Mouse (Mus musculus) liver, embryonic 11.5 days (tissue): ENCODE data around the gene Odf3b. TPM values are rescaled to one million over a fixed set of nuclear protein-coding genes. Genes with fewer than 3 reads are reported as not detected.

Experiments
- ATAC-seq: fragments of 200-750 bp; cut with Nextera tagmentation; replicated peaks from 2 replicates; pipeline ENCODE4 v1.8.0; 2017; ENCODE audit warnings: moderate number of reproducible peaks, mild to moderate bottlenecking, moderate TSS enrichment, moderate library complexity; ENCODE audit not compliant: low FRiP score
- DNase-seq: peaks from one replicate; pipeline ENCODE4 v3.0.0-alpha.2; 2017; ENCODE audit warnings: low spot score
- H3K27ac ChIP-seq: fragments of 300-500 bp; sonication (generic); 2 replicates; pipeline ENCODE4 v1.5.1; 2014; ENCODE audit warnings: mild to moderate bottlenecking, low read depth, low read length, control low read depth
- H3K27me3 ChIP-seq: fragments of 300-500 bp; sonication (generic); replicated peaks from 2 replicates; pipeline ENCODE4 v1.6.1; 2014; ENCODE audit warnings: low read length, mixed read lengths; ENCODE audit not compliant: control insufficient read depth, insufficient read depth
- H3K36me3 ChIP-seq: fragments of 300-500 bp; sonication (generic); 2 replicates; pipeline ENCODE4 v1.6.1; 2014; ENCODE audit warnings: mild to moderate bottlenecking, low read length, moderate library complexity, mixed read lengths; ENCODE audit not compliant: control insufficient read depth, insufficient read depth
- H3K4me1 ChIP-seq: fragments of 300-500 bp; sonication (generic); replicated peaks from 2 replicates; pipeline ENCODE4 v1.6.1; 2014; ENCODE audit warnings: low read length, mixed read lengths; ENCODE audit not compliant: control insufficient read depth, insufficient read depth
- H3K4me2 ChIP-seq: fragments of 300-500 bp; sonication (generic); 2 replicates; pipeline ENCODE4 v1.6.1; 2014; ENCODE audit warnings: mild to moderate bottlenecking, control low read depth, moderate library complexity
- H3K4me3 ChIP-seq: fragments of 300-500 bp; sonication (generic); 2 replicates; pipeline ENCODE4 v1.5.1; 2014; ENCODE audit warnings: low read depth, low read length, control low read depth
- H3K9ac ChIP-seq: fragments of 300-500 bp; sonication (generic); 2 replicates; pipeline ENCODE4 v1.6.1; 2014; ENCODE audit warnings: low read depth, low read length, control low read depth
- H3K9me3 ChIP-seq: fragments of 300-500 bp; sonication (generic); 2 replicates; pipeline ENCODE4 v1.6.1; 2016; ENCODE audit warnings: low read length, inconsistent platforms, mixed read lengths; ENCODE audit not compliant: control insufficient read depth
- WGBS: fragments of 180-500 bp; shearing (Covaris S2); extraction: QIAGEN DNeasy Blood & Tissue Kit; methylation state at CpG from one replicate; pipeline ENCODE4 v1.1.7; 2014; 5-methylcytosine and 5-hydroxymethylcytosine counted together
- polyA plus RNA-seq: library from polyadenylated mRNA; unstranded; fragments of >200 nt; fragmentation: Nextera tagmentation; extraction: Ambion mirVana; gene quantifications from 2 replicates; pipeline ENCODE4 v1.2.1, GENCODE M21; 2014

The Odf3b gene
- polyA plus RNA-seq, 1 experiment from 2014 or later = 0.43 TPM

- Histone ChIP-seq H3K27me3 (no peaks in the 10 kb centered on the region), H3K9ac (peak overlapping the region; percentile 88), H3K4me1 (peaks cover 23% of the 10 kb centered on the region), H3K9me3 (no peaks in the 10 kb centered on the region), H3K4me3 (peak overlapping the region; percentile 86), H3K4me2 (peak overlapping the region; percentile 88), H3K27ac (0 out of 2 replicates have a peak overlapping the region, but pooled peaks have one; percentile 30), H3K36me3 (peaks cover 37% of the 10 kb centered on the region)
- DNase-seq (no peak), ATAC-seq (no peak)
- WGBS = 77% methylated on average over 7 of the region's 7 CpGs
These were observed 24.6 kb downstream of the Odf3b start for GRCm38 (mm10) chr15:89354455-89354854.

GRCm38 (mm10) chr15:89353837-89354236 is 25.2 kb downstream of the Odf3b start:
- no peak for DNase-seq
- no peak overlapping the region for H3K27ac ChIP-seq
- peaks cover 37% of the 10 kb centered on the region for H3K36me3 ChIP-seq
- no peaks in the 10 kb centered on the region for H3K27me3 ChIP-seq
- peak overlapping the region; percentile 88 for H3K4me2 ChIP-seq
- H3K4me1 ChIP-seq = peaks cover 22% of the 10 kb centered on the region
- peak overlapping the region; percentile 88; the same call in 1 of the 2 replicates for H3K9ac ChIP-seq
- 92% methylated on average over 16 of the region's 16 CpGs for WGBS
- ATAC-seq = no peak
- H3K4me3 ChIP-seq = peak overlapping the region; percentile 86; the same call in 1 of the 2 replicates
- no peaks in the 10 kb centered on the region for H3K9me3 ChIP-seq

- ATAC-seq (no peak), DNase-seq (no peak)
- no peak overlapping the region for H3K9ac ChIP-seq
- H3K27ac ChIP-seq = no peak overlapping the region
- H3K4me3 ChIP-seq = no peak overlapping the region
- peaks cover 39% of the 10 kb centered on the region for H3K36me3 ChIP-seq
- peaks cover 15% of the 10 kb centered on the region for H3K4me1 ChIP-seq
- H3K9me3 ChIP-seq = no peaks in the 10 kb centered on the region
- WGBS = 94% methylated on average over 12 of the region's 12 CpGs
- H3K4me2 ChIP-seq = no peak overlapping the region
- H3K27me3 ChIP-seq = no peaks in the 10 kb centered on the region
These were observed 26.3 kb downstream of the Odf3b start for GRCm38 (mm10) chr15:89352795-89353194.

- no peak overlapping the region for H3K9ac ChIP-seq
- H3K36me3 ChIP-seq = peaks cover 39% of the 10 kb centered on the region
- no peak for DNase-seq
- ATAC-seq = no peak
- H3K27me3 ChIP-seq = no peaks in the 10 kb centered on the region
- H3K9me3 ChIP-seq = no peaks in the 10 kb centered on the region
- no peak overlapping the region for H3K4me3 ChIP-seq
- H3K4me2 ChIP-seq = no peak overlapping the region
- WGBS = 93% methylated on average over 14 of the region's 14 CpGs
- H3K4me1 ChIP-seq = peaks cover 9% of the 10 kb centered on the region
- no peak overlapping the region for H3K27ac ChIP-seq
These were observed 27.0 kb downstream of the Odf3b start for GRCm38 (mm10) chr15:89352054-89352453.

- DNase-seq (no peak), ATAC-seq (no peak)
- WGBS = 93% methylated on average over 15 of the region's 15 CpGs
- Histone ChIP-seq H3K27me3 (no peaks in the 10 kb centered on the region), H3K27ac (no peak overlapping the region), H3K36me3 (peaks cover 39% of the 10 kb centered on the region), H3K4me1 (peaks cover 9% of the 10 kb centered on the region), H3K9ac (no peak overlapping the region), H3K9me3 (no peaks in the 10 kb centered on the region), H3K4me3 (no peak overlapping the region), H3K4me2 (no peak overlapping the region)
These were observed 27.8 kb downstream of the Odf3b start for GRCm38 (mm10) chr15:89351302-89351701.

GRCm38 (mm10) chr15:89350447-89350846 is 28.6 kb downstream of the Odf3b start:
- no peak overlapping the region for H3K4me3 ChIP-seq
- 80% methylated on average over 5 of the region's 5 CpGs for WGBS
- no peak overlapping the region for H3K27ac ChIP-seq
- peaks cover 9% of the 10 kb centered on the region for H3K4me1 ChIP-seq
- H3K9ac ChIP-seq = no peak overlapping the region
- no peak for ATAC-seq
- no peak for DNase-seq
- no peaks in the 10 kb centered on the region for H3K27me3 ChIP-seq
- peaks cover 39% of the 10 kb centered on the region for H3K36me3 ChIP-seq
- H3K9me3 ChIP-seq = no peaks in the 10 kb centered on the region
- no peak overlapping the region for H3K4me2 ChIP-seq

- WGBS = 74% methylated on average over 3 of the region's 3 CpGs
- no peak for ATAC-seq
- H3K9ac ChIP-seq = no peak overlapping the region
- H3K9me3 ChIP-seq = no peaks in the 10 kb centered on the region
- H3K36me3 ChIP-seq = 0 out of 2 replicates have a peak, but pooled peaks cover 2% of the 10 kb centered on the region
- no peak overlapping the region for H3K4me2 ChIP-seq
- H3K27me3 ChIP-seq = no peaks in the 10 kb centered on the region
- no peak overlapping the region for H3K27ac ChIP-seq
- no peak for DNase-seq
- no peaks in the 10 kb centered on the region for H3K4me1 ChIP-seq
- H3K4me3 ChIP-seq = no peak overlapping the region
These were observed 35.8 kb downstream of the Odf3b start for GRCm38 (mm10) chr15:89343325-89343724.

- no peak for DNase-seq
- WGBS = 60% methylated on average over 1 of the region's 1 CpGs
- Histone ChIP-seq H3K4me1 (no peaks in the 10 kb centered on the region), H3K27me3 (no peaks in the 10 kb centered on the region), H3K9ac (no peak overlapping the region), H3K36me3 (no peaks in the 10 kb centered on the region), H3K4me2 (no peak overlapping the region), H3K9me3 (no peaks in the 10 kb centered on the region), H3K4me3 (no peak overlapping the region), H3K27ac (no peak overlapping the region)
- no peak for ATAC-seq
These were observed 37.4 kb downstream of the Odf3b start for GRCm38 (mm10) chr15:89341678-89342077.

- DNase-seq (no peak), ATAC-seq (no peak)
- WGBS = 75% methylated on average over 3 of the region's 3 CpGs
- H3K36me3 ChIP-seq = no peaks in the 10 kb centered on the region
- no peak overlapping the region for H3K27ac ChIP-seq
- no peaks in the 10 kb centered on the region for H3K4me1 ChIP-seq
- H3K9ac ChIP-seq = no peak overlapping the region
- H3K9me3 ChIP-seq = no peaks in the 10 kb centered on the region
- no peaks in the 10 kb centered on the region for H3K27me3 ChIP-seq
- no peak overlapping the region for H3K4me3 ChIP-seq
- H3K4me2 ChIP-seq = no peak overlapping the region
These were observed 38.9 kb downstream of the Odf3b start for GRCm38 (mm10) chr15:89340136-89340535.
